Mouse (Mus musculus): Measurements from ENCODE around the gene Stard10. TPM values are rescaled to one million over a fixed set of nuclear protein-coding genes. Genes with fewer than 3 reads are reported as not detected.
A peak's percentile ranks its signal among the peaks of the same experiment; 100 is the strongest.

Stard10 gene
- 236 and 315 TPM in 2 replicates for polyA plus RNA-seq (2012; ENCODE audit: insufficient read depth, low replicate concordance)

- H3K9me3 ChIP-seq: no peaks in the 10 kb centered on the region
- peaks cover 90% of the 10 kb centered on the region for H3K4me1 ChIP-seq
- H3K27me3 ChIP-seq (replicated peaks): peaks cover 6% of the 10 kb centered on the region
- peak within 1 kb of the TSS; percentile 12 for H3K4me3 ChIP-seq (replicated peaks)
- H3K36me3 ChIP-seq (replicated peaks; ENCODE audit: low read length): peaks cover 4% of the 10 kb centered on the region
- TF ChIP-seq GATA1 (IDR thresholded peaks at IDR 0.05; ENCODE audit: borderline replicate concordance, low read length): no peak
- no peak for TF ChIP-seq FLI1 (IDR thresholded peaks at IDR 0.05; ENCODE audit: low read length)
Observed at GRCm38 (mm10) chr7:101317014-101317413, at the start of gene Stard10. TSS of gene Stard10 (plus strand) at chr7:101317086.

- TF ChIP-seq GATA1 (IDR thresholded peaks at IDR 0.05; ENCODE audit: borderline replicate concordance, low read length) (no peak), FLI1 (IDR thresholded peaks at IDR 0.05; ENCODE audit: low read length) (no peak)
- Histone ChIP-seq H3K27me3 (replicated peaks) (no peaks in the 10 kb centered on the region), H3K4me3 (replicated peaks) (no peak overlapping the region), H3K4me1 (peaks cover 61% of the 10 kb centered on the region), H3K36me3 (replicated peaks; ENCODE audit: low read length) (peaks cover 36% of the 10 kb centered on the region), H3K9me3 (no peaks in the 10 kb centered on the region)
Observed at GRCm38 (mm10) chr7:101267457-101268259, 49.2 kb upstream of the Stard10 start.

DNA sequence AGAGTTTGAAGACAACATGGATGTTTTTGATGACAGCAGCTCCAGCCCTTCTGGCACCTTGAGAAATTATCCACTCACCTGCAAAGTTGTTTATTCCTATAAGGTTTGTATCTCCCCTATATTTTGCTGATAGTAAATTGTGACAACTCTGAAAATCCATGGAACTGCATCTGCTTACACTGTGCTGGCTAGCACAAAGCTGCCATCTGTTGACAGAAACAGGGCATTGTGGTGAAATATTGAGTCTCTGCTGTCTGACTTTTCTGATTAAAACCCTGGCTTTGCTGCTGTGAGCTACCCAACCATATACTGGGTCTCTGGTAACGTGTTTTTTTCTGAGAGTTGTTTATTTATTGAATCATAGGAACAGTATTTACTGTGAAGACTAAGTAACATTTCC lies 45.3 kb upstream of the Stard10 start:
- Histone ChIP-seq H3K36me3 (replicated peaks; ENCODE audit: low read length) (peaks cover 64% of the 10 kb centered on the region), H3K4me1 (peaks cover 38% of the 10 kb centered on the region), H3K27me3 (replicated peaks) (no peaks in the 10 kb centered on the region), H3K9me3 (no peaks in the 10 kb centered on the region), H3K4me3 (replicated peaks) (no peak overlapping the region)
- TF ChIP-seq FLI1 (IDR thresholded peaks at IDR 0.05; ENCODE audit: low read length) (no peak), GATA1 (IDR thresholded peaks at IDR 0.05; ENCODE audit: borderline replicate concordance, low read length) (no peak)

- Histone ChIP-seq H3K36me3 (replicated peaks; ENCODE audit: low read length) (peaks cover 72% of the 10 kb centered on the region), H3K4me3 (replicated peaks) (no peak overlapping the region), H3K27me3 (replicated peaks) (no peaks in the 10 kb centered on the region), H3K9me3 (no peaks in the 10 kb centered on the region), H3K4me1 (peaks cover 28% of the 10 kb centered on the region)
- no peak for TF ChIP-seq FLI1 (IDR thresholded peaks at IDR 0.05; ENCODE audit: low read length)
- TF ChIP-seq GATA1 (IDR thresholded peaks at IDR 0.05; ENCODE audit: borderline replicate concordance, low read length): no peak
Observed at GRCm38 (mm10) chr7:101272466-101273160, 44.3 kb upstream of the Stard10 start.

- TF ChIP-seq GATA1 (IDR thresholded peaks at IDR 0.05; ENCODE audit: borderline replicate concordance, low read length): no peak
- no peak for TF ChIP-seq FLI1 (IDR thresholded peaks at IDR 0.05; ENCODE audit: low read length)
- H3K9me3 ChIP-seq: no peaks in the 10 kb centered on the region
- no peak overlapping the region for H3K4me3 ChIP-seq (replicated peaks)
- H3K36me3 ChIP-seq (replicated peaks; ENCODE audit: low read length): peaks cover 94% of the 10 kb centered on the region
- H3K27me3 ChIP-seq (replicated peaks): no peaks in the 10 kb centered on the region
- peaks cover 17% of the 10 kb centered on the region for H3K4me1 ChIP-seq
Observed at GRCm38 (mm10) chr7:101282721-101283120, 34.2 kb upstream of the Stard10 start.

DNA sequence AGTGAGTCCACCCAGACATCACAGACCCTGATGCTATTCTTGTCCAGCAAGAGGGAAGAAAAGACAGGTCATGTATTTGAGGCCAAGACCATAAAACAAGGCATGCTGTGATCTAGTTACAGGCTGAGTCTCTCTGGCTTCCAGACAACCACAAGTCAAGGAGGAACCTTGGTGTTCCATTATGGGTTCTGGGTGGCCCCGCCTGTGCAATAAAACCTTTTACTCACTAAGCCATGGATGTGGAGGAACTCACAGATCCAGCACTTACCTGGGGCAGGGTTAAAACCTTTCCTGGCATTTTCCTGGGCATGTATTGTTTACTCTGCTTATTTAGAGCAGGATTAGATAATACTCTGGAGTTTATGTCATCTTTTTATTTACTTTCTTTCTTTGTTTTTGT lies 32.4 kb upstream of the Stard10 start:
- peaks cover 92% of the 10 kb centered on the region for H3K36me3 ChIP-seq (replicated peaks; ENCODE audit: low read length)
- H3K4me1 ChIP-seq: peaks cover 20% of the 10 kb centered on the region
- no peaks in the 10 kb centered on the region for H3K9me3 ChIP-seq
- TF ChIP-seq FLI1 (IDR thresholded peaks at IDR 0.05; ENCODE audit: low read length) (no peak), GATA1 (IDR thresholded peaks at IDR 0.05; ENCODE audit: borderline replicate concordance, low read length) (no peak)
- H3K27me3 ChIP-seq (replicated peaks): no peaks in the 10 kb centered on the region
- H3K4me3 ChIP-seq (replicated peaks): no peak overlapping the region

DNA sequence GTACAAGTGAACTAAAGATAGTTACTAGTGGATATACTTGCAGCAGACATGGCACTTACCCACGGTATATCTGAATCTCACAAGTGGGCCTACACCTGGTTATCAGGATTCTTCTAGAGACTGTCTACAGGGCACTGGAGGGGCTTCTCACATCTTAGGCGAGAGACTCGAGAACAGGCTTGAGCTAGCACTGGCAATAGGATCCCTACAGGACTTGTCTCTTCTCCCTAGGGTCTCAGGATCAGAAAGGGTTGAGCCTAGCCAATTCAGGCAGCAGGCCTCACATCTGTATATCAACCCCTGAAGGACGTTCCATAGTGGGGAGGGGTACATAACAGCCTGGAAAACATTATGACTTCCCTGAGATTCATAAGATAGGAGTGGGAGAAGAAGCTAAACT lies 30.0 kb upstream of the Stard10 start:
- no peak for TF ChIP-seq GATA1 (IDR thresholded peaks at IDR 0.05; ENCODE audit: borderline replicate concordance, low read length)
- TF ChIP-seq FLI1 (IDR thresholded peaks at IDR 0.05; ENCODE audit: low read length): no peak
- H3K9me3 ChIP-seq: no peaks in the 10 kb centered on the region
- H3K4me1 ChIP-seq: peaks cover 23% of the 10 kb centered on the region
- H3K36me3 ChIP-seq (replicated peaks; ENCODE audit: low read length): peaks cover 93% of the 10 kb centered on the region
- no peak overlapping the region for H3K4me3 ChIP-seq (replicated peaks)
- H3K27me3 ChIP-seq (replicated peaks): no peaks in the 10 kb centered on the region

GRCm38 (mm10) chr7:101287820-101288219 lies 29.1 kb upstream of the Stard10 start:
- TF ChIP-seq FLI1 (IDR thresholded peaks at IDR 0.05; ENCODE audit: low read length) (no peak), GATA1 (IDR thresholded peaks at IDR 0.05; ENCODE audit: borderline replicate concordance, low read length) (no peak)
- Histone ChIP-seq H3K9me3 (no peaks in the 10 kb centered on the region), H3K4me1 (peaks cover 23% of the 10 kb centered on the region), H3K4me3 (replicated peaks) (no peak overlapping the region), H3K36me3 (replicated peaks; ENCODE audit: low read length) (peaks cover 90% of the 10 kb centered on the region), H3K27me3 (replicated peaks) (no peaks in the 10 kb centered on the region)

DNA sequence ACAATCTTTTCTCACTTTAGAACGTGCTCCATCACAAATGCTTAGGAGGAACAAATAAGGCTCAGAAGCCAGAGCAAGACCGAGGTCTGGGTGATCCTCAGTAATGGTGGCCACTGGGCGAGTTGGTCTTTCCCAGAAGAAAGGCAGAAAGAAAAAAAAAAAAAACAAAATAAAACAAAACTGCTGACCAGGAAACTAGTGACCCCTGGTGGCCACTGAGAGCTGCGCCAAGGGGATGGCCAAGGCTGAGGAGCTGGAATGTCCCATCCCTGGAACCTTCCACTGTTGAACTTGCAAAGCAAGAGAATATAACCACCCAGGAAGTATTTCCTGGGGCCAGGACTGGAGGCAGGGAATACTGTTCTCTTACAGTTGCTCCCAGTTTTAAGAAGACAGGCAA lies 28.4 kb upstream of the Stard10 start:
- TF ChIP-seq FLI1 (IDR thresholded peaks at IDR 0.05; ENCODE audit: low read length) (no peak), GATA1 (IDR thresholded peaks at IDR 0.05; ENCODE audit: borderline replicate concordance, low read length) (no peak)
- no peak overlapping the region for H3K4me3 ChIP-seq (replicated peaks)
- no peaks in the 10 kb centered on the region for H3K27me3 ChIP-seq (replicated peaks)
- H3K4me1 ChIP-seq: peaks cover 22% of the 10 kb centered on the region
- peaks cover 89% of the 10 kb centered on the region for H3K36me3 ChIP-seq (replicated peaks; ENCODE audit: low read length)
- no peaks in the 10 kb centered on the region for H3K9me3 ChIP-seq

GRCm38 (mm10) chr7:101290401-101290800 lies 26.5 kb upstream of the Stard10 start:
- Histone ChIP-seq H3K4me3 (replicated peaks) (no peak overlapping the region), H3K27me3 (replicated peaks) (no peaks in the 10 kb centered on the region), H3K4me1 (peaks cover 17% of the 10 kb centered on the region), H3K9me3 (no peaks in the 10 kb centered on the region), H3K36me3 (replicated peaks; ENCODE audit: low read length) (peaks cover 88% of the 10 kb centered on the region)
- TF ChIP-seq GATA1 (IDR thresholded peaks at IDR 0.05; ENCODE audit: borderline replicate concordance, low read length) (no peak), FLI1 (IDR thresholded peaks at IDR 0.05; ENCODE audit: low read length) (no peak)

Data from megakaryocyte, embryonic 14.5 days (primary cell).